Mouse (Mus musculus) hindlimb bud, embryonic 11.5 days (tissue): ENCODE data around the gene E130208F15Rik.

Source experiments
- DNase-seq: peaks from one replicate; pipeline ENCODE4 v3.0.0-alpha.2; 2012; ENCODE audit warnings: low read depth, low spot score; ENCODE audit errors: extremely low spot score

Gene E130208F15Rik

GRCm38 (mm10) chr7:30332622-30333259, 11.2 kb downstream of the E130208F15Rik start:
- no peak for DNase-seq

DNA sequence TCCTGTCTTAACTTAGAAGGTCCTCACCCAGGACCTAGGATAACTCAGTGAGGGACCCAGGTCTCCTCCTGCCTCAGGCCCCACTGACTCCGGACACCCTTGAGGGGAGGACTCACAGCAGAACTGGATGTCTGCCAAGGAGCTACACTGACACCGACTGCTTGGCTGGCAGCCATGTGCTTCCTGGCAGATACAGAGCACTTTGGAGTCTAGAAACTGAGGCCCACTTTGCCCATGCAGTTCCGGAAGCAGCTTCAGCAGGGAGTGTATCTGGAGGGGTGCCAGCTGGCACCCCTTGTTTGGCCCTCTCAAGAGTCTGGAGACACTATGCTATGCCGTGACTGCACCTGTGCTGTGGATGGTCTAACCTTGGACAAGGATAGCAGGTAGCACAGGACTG, 11.9 kb downstream of the E130208F15Rik start:
- no peak for DNase-seq

- DNase-seq, result no peak
Observed at GRCm38 (mm10) chr7:30334563-30334962, 13.0 kb downstream of the E130208F15Rik start.

DNA sequence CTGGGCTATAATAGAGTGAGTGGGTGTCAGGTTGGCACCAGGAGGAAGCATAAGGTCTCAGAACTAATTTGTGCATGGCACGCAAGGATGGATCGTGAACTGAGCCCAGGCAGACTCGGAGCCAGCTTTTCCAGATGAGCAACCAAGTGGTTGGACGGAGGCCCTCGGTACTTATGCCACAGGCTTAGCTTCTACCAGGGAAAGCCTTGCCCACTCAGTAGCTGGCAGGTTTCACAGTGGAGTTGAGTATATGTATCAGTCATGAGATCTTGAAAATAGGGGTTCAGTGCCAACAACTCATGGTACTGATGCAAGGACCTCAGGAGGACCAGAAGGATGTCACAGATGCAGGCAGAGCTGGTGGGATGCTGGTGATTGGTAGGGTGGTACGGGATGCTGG, 14.1 kb downstream of the E130208F15Rik start:
- no peak for DNase-seq

DNA sequence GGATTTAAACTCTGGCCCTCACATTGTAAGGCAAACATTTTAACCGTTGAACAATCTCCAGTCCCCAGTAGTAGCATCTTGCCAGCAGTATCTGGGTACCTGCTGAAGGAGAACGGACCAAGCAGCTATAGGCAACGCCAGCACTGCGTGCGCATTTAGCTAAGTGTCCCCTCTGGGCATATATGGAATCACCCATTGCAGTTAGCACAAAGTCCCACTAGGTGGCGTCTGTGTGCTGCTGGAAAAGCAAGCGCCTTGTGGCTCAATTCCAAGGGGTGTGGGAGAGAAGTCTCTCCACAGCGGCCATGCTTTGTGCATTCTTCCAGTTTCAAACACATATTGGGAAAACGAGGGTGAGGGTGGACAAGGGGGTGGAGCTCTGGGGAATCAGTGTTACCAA, 14.8 kb downstream of the E130208F15Rik start:
- peak; percentile 82 for DNase-seq

GRCm38 (mm10) chr7:30339432-30340109, 18.0 kb downstream of the E130208F15Rik start:
- DNase-seq, result no peak

DNA sequence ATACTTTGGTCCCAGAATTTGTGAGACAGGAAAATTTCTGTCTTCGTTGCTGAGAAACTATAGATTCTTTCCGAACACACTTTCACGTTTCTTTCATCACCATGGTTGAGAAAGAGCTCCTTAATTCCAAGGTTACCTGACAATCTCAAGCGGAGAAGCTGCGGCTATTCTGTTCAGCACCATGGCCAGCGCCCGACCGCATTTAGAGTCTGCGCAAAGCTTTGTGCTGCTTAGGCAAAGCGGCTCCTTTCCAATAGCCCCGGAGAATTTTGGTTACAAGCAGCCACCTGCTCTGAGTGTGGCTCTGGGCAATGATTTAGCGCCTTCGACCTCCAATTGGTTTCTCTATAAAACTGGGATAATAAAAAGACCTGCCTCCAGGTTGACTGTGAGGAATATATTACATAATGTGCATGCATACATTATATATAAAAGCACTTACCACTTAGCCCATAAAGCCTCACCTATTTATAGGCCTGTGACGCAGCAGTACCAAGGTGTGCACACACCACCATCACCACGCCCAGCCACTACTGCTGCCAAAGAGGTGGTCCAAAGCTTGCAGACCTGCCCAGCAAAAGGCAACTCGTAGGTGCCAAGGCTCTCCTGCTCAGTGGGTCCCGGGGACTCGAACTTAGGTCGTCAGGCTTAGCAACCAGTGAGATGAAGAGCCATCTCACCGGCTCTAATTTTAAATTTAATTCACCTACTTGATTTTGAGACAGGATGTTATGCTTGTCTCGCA, 25.3 kb downstream of the E130208F15Rik start:
- DNase-seq, result no peak

DNA sequence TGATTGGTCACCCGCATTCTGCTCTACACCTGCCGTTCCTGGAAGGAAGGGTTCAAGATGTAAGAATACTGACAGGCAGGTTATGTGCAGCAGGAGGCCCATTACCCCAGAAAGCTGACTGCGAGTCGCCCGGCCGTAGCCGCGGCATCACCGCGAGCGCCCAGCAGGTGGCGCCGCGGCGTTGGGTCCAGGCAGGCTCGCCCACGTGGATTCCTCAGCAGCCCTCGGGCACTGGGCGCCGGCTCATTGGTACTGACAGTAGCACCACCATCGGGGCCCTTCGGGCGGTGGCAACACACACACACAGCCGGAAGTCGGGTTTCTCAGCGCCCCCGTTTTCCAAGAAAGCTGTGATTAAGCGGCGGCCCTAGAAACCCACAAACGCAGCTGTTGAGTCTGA, 26.3 kb downstream of the E130208F15Rik start:
- no peak for DNase-seq

- peak; percentile 63 for DNase-seq
Observed at GRCm38 (mm10) chr7:30353279-30353822, 31.8 kb downstream of the E130208F15Rik start.

DNA sequence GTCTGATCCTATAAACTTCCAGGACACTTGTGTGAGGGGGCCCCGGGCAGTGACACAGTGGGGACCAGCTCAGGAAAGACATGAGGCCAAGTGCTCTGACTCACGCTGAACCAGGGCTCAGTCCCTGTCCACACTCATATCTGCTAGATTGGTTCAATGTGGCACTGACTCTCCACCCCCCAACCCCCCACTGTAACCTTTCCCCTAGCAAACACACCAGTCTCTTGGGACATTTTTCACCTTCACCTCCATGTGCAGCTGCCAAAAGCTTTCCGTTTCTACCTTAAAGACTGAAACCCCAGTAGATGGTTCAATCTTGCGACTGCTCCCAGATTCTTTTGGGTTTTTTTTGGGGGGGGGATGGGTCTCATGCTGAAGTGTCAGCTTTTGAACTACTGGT, 32.5 kb downstream of the E130208F15Rik start:
- DNase-seq, result no peak

GRCm38 (mm10) chr7:30358378-30359186, 37.0 kb downstream of the E130208F15Rik start:
- no peak for DNase-seq

DNA sequence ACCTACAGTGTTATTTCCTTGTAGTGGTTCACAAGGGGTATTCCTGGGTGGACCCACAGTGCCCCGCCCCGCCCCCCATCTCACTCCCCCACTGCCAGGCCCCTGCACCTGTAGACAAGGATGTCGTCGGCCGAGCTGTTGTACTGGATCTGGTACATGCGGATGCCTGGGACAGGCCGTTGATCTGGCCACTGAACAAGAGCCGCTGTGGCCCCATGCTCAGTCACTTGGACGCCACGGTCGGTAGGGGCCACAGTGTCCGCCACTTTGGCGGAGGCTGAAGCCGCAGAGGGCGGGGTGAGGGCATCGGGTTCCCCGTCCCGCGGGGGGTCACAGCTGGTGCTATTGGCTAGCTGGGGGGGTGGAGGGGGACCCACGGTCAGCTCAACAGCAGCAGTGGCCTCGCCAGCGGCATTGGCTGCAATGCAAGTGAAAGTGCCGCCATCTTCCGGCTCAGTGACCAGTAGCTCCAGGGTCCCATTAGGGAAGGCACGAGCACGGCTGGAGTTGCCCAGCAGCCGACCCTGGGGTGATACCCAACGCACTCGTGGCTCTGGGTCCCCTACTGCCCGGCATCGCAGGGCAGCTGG, 37.8 kb downstream of the E130208F15Rik start:
- no peak for DNase-seq

DNA sequence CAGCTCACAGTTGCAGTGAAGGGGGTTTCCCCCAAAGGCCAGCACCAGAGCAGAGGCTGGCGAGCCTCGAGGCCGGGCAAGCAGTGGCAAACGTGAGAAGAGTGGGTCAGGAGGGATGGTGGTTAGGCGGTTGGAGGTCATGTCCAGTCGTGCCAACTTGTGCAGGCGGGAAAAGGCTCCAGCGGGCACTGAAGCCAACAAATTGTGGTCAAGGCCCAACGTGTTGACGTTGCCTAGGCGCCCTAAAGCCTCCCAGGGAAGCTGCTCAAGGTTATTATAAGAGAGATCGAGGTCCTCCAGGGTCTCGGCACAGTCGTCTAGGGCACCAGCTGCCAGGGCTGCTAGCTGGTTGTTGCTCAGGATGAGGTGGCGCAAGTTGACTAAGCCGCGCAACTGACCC, 38.5 kb downstream of the E130208F15Rik start:
- no peak for DNase-seq

DNA sequence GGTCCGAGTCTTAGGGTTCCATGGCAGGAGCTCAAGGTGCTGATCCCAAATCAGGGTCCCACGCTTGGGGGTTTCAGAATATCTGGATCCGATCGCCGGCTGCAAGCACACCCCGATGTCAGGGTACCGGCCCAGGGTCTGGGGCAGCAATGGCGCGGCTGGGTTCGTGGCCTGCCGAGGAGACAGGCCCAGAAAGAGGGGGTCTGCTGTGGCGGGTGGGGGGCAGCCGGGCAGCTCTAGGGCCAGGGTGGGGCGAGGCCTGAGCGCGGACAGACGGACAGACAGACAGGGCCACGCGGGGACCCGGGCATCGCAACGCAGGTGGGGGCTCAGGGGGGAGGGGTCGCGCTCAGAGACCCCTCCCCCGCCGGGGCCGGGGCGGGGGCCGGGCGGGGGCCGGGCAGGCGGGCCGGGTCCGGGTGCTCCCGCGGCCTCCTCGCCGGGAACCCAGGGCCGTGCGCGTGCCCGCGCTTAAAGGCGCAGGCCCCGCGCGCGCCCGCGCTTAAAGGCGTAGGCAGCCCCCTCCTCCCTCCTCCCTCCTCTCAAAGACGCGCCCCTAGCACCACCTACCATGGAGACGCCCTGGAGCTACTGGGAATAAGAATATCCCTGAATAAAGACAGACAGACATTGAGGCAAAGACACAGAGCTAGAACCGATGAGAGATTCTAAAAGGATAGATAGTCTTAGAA, 41.3 kb downstream of the E130208F15Rik start, which contains the start of gene Lrfn3:
Gene Lrfn3, minus strand, starts transcription at position 121 of the 692 bp plus-strand sequence.
- no peak for DNase-seq

DNA sequence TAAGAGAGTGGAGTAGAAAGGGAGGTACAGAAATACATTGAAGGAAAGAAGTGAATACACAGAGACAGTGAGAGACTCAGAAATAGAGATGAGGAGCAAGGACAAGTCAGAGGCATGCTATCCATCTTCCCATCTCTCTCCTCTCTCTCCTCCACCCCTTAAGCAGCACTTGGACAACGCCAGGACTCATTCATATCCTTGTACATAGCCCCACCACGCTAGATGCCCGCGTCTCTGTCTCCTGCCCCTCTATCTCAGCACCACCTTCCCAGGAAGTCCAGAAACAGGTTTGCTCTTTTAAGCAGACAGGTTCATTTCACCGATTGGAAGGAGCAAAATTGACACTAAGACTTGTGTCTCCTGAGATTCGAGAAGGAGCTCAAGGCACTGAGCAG, 41.8 kb downstream of the E130208F15Rik start:
- no peak for DNase-seq

DNA sequence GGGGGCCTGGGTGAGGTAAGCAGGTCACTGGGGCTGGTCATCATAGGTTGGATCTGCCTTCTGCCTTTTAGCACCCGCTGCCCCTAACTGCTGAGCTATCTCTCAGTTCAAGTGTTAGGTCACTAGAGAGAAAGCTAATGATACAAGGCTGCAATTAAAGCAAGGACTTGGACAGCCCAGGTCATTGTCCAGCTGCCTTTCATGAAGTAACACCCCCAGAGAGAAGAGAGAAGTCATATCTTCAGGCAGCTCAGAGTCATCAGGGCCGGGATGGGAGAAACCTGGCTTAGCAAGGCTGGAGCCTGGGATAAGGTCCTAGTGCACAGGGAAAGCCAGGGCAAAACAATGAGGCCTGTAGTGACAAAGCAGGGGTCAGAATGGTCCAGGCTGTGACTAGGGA, 45.9 kb downstream of the E130208F15Rik start:
- DNase-seq, result no peak
